Mouse (Mus musculus) intestine, embryonic 15.5 days (tissue): ENCODE data around the gene Angptl6. TPM values are rescaled to one million over a fixed set of nuclear protein-coding genes. Genes with fewer than 3 reads are reported as not detected.

Experiments
- ATAC-seq: fragments of 200-750 bp; cut with Nextera tagmentation; 2 replicates; pipeline ENCODE4 v1.8.0; 2017; ENCODE audit warnings: moderate TSS enrichment, moderate library complexity
- H3K27ac ChIP-seq: fragments of 300-500 bp; sonication (generic); 2 replicates; pipeline ENCODE4 v1.5.1; 2015; ENCODE audit warnings: mild to moderate bottlenecking, inconsistent platforms
- H3K27me3 ChIP-seq: fragments of 300-500 bp; sonication (generic); replicated peaks from 2 replicates; pipeline ENCODE4 v1.6.1; 2015; ENCODE audit warnings: inconsistent platforms
- H3K36me3 ChIP-seq: fragments of 300-500 bp; sonication (generic); 2 replicates; pipeline ENCODE4 v1.6.1; 2015; ENCODE audit warnings: inconsistent platforms
- H3K4me1 ChIP-seq: fragments of 300-500 bp; sonication (generic); replicated peaks from 2 replicates; pipeline ENCODE4 v1.6.1; 2015; ENCODE audit warnings: inconsistent platforms
- H3K4me2 ChIP-seq: fragments of 300-500 bp; sonication (generic); replicated peaks from 2 replicates; pipeline ENCODE4 v1.6.1; 2015; ENCODE audit warnings: mild to moderate bottlenecking, inconsistent platforms
- H3K4me3 ChIP-seq: fragments of 300-500 bp; sonication (generic); replicated peaks from 2 replicates; pipeline ENCODE4 v1.5.1; 2015; ENCODE audit warnings: inconsistent platforms
- H3K9ac ChIP-seq: fragments of 300-500 bp; sonication (generic); 2 replicates; pipeline ENCODE4 v1.6.1; 2015; ENCODE audit warnings: inconsistent platforms
- H3K9me3 ChIP-seq: fragments of 300-500 bp; sonication (generic); 2 replicates; pipeline ENCODE4 v1.6.1; 2016; ENCODE audit warnings: inconsistent platforms
- WGBS: fragments of 180-500 bp; shearing (Covaris S2); methylation state at CpG from one replicate; pipeline ENCODE4 v1.1.7; 2015; 5-methylcytosine and 5-hydroxymethylcytosine counted together
- polyA plus RNA-seq: library from polyadenylated mRNA; unstranded; fragments of >200 nt; fragmentation: Nextera tagmentation; extraction: Ambion mirVana; gene quantifications from 2 replicates; pipeline ENCODE4 v1.2.1, GENCODE M21; 2015

The Angptl6 gene
- polyA plus RNA-seq, 1 experiment from 2014 or later: 8.3 TPM

DNA sequence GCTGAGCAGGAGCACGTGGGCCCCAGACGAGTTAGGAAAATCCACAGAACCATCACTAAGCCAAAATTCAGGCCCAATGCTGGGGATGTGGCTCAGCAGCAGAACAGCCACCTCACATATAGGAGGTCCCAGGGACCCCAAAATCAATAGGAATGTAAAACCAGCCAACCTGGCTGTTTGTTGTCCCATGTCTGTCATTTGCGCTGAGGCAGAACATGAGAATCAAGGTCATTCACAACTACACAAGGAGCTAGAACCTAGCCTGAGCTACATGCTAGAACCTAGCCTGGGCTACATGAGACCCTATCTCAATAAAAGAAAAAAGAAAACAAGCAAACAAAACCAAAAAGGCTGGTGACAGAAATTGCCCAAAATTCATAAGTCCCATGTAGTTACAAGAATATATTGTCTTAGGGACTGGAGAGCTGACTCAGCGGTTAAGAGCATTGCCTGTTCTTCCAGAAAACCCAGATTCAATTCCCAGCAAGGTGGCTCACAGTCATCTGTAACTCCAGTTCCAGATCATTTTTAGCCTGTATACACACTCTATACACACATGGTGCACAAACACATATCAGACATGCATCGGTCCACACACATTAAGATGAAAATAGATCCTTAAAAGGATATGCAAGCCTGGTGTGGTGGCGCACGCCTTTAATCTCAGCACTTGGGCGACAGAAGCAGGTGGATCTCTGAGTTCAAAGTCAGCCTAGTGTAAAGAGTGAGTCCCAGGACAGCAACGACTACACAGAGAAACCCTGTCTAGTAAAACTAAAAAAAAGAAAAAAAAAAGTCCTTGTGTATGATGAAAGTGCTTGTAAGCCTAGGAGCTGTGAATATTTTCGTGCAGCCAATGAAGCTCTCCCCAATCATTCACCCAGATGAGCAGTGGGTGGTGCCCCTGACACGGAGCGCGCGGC lies 2.1 kb downstream of the Angptl6 start:
- H3K4me3 ChIP-seq: peak overlapping the region; percentile 44
- ATAC-seq: no peak
- peak overlapping the region; percentile 38 for H3K9ac ChIP-seq
- H3K4me1 ChIP-seq: peaks cover 7% of the 10 kb centered on the region
- H3K36me3 ChIP-seq: no peaks in the 10 kb centered on the region
- H3K27ac ChIP-seq: peak overlapping the region; percentile 44
- no peaks in the 10 kb centered on the region for H3K27me3 ChIP-seq
- no peaks in the 10 kb centered on the region for H3K9me3 ChIP-seq
- 38% methylated on average over 14 of the region's 14 CpGs for WGBS
- H3K4me2 ChIP-seq: peak overlapping the region; percentile 84

DNA sequence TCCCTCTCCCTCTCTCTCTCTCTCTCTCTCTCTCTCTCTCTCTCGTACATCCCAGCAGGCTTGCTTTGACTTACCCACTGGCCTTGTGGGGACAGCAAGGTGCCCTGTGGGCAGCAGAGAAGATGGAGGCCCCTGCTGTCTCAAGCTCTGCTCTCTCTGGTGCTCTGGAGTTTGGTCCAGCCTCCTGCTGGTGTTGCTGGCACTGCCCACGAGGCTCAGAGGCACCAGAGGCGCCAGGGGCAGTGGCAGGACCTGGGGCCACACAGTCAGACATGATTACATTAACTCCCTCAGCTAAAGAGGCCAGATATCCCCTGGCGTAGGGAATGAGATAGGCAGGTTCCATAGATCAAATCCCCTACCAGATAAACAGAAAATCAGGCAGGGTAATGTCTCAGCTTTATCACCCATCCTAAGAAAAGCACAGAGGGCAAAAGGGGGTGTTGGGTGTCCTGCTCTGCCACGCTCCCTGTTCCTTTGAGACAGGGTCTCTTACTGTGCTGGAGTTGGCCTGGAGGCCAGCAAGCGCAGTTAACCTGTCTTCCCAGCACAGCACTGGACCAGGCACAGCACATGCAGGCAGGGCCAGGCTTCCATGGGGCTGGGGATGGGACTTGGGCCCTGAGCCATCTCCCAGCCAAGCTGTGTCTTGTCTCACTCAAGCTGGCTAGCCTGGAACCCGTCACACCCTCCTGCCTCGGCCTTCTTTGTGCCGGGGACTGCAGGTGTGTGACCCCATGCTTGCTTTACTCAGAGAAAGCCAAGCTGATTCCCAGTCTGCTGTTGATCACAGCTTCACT lies 3.0 kb downstream of the Angptl6 start:
- 0 out of 2 replicates have a peak overlapping the region, but pooled peaks have one; percentile 28 for H3K9ac ChIP-seq
- H3K4me3 ChIP-seq: no peak overlapping the region
- H3K9me3 ChIP-seq: no peaks in the 10 kb centered on the region
- ATAC-seq: no peak
- H3K4me2 ChIP-seq: no peak overlapping the region
- no peaks in the 10 kb centered on the region for H3K36me3 ChIP-seq
- WGBS: 66% methylated on average over 8 of the region's 9 CpGs
- peaks cover 7% of the 10 kb centered on the region for H3K4me1 ChIP-seq
- no peaks in the 10 kb centered on the region for H3K27me3 ChIP-seq
- no peak overlapping the region for H3K27ac ChIP-seq

DNA sequence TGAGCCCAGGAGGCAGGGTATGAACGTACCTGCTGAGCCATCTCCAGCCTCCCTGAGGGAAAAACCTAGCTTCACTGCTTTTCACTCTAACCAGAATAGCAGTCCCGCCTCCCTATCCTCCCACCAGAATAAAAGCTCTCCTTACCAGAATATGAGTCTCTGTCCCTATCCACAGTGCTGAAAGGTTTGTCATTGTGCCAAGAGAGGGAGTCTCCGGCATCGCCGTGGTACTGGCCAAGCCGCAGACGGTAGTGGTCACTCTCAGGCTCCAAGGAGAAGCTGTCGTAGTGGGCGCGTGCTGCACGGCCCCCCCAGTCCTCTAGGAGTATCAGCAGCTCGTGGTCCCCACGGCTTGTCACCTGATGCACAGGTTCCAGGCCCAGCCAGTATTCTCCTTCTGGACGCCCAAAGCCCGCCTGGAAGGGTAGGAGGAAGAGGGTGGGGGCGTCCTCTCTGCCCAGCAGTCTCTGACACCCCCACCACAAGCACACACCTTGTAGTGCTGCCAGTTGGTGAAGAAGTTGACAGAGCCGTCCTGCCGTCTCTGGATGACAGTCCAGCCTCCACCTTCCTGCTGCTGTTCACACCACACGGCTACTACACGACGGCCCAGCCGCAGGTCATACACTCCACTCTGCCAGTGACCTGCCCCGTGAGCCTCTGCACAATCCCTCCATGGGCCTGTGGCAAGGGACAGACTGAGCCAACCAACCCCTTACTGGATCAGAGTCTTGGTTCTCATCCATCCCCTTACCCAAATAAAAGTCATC lies 4.3 kb downstream of the Angptl6 start:
- no peak overlapping the region for H3K4me3 ChIP-seq
- no peaks in the 10 kb centered on the region for H3K9me3 ChIP-seq
- no peaks in the 10 kb centered on the region for H3K36me3 ChIP-seq
- no peak overlapping the region for H3K27ac ChIP-seq
- no peaks in the 10 kb centered on the region for H3K27me3 ChIP-seq
- no peak overlapping the region for H3K9ac ChIP-seq
- peaks cover 7% of the 10 kb centered on the region for H3K4me1 ChIP-seq
- H3K4me2 ChIP-seq: no peak overlapping the region
- ATAC-seq: no peak
- WGBS: 69% methylated on average over 23 of the region's 23 CpGs

DNA sequence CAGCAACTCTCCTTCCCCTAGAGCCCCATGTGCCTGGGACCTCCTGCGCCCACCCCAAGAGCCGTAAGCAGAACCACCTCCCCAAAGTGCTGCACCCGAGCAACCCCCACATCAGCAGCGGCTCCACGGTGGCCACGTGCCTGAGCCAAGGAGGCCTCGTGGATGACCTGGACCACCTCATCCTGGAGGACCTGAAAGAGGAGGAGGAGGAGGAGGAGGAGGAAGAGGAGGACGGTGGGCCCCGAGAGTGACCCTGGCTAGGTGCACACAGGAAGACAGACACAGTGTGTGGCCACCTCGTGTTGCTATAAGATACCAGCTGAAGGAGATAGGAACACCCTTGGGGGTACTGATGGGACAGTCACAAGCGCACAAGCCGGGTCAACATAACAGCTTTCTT lies 6.0 kb downstream of the Angptl6 start:
- Histone ChIP-seq H3K9ac (no peak overlapping the region), H3K4me3 (no peak overlapping the region), H3K4me2 (no peak overlapping the region), H3K4me1 (peaks cover 5% of the 10 kb centered on the region), H3K9me3 (no peaks in the 10 kb centered on the region), H3K27ac (no peak overlapping the region), H3K36me3 (no peaks in the 10 kb centered on the region), H3K27me3 (peaks cover 7% of the 10 kb centered on the region; the same call in 1 of the 2 replicates)
- no peak for ATAC-seq
- WGBS: 89% methylated on average over 12 of the region's 12 CpGs

DNA sequence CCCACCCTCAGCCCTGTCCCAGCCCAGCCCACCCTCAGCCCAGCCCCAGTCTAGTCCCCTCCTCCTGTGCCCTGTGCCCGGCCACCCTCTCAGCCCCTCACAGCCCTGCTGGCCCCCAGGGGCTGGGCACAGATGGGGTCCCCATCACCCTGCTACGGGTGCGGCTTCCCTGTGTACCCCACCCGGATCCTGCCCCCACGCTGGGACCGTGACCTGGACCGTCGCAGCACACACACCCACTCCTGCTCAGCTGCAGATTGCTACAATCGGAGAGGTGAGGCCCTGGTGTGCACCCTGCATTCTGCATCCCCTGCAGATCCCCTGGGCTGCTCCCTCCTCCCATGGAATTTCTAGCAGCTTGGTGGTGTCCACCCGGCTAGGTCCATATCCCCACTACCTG lies 6.5 kb downstream of the Angptl6 start:
- Histone ChIP-seq H3K27me3 (peaks cover 10% of the 10 kb centered on the region; the same call in 1 of the 2 replicates), H3K4me3 (no peak overlapping the region), H3K27ac (no peak overlapping the region), H3K9me3 (no peaks in the 10 kb centered on the region), H3K4me2 (no peak overlapping the region), H3K36me3 (no peaks in the 10 kb centered on the region), H3K9ac (no peak overlapping the region), H3K4me1 (peaks cover 5% of the 10 kb centered on the region)
- WGBS: 87% methylated on average over 9 of the region's 10 CpGs
- ATAC-seq: no peak

DNA sequence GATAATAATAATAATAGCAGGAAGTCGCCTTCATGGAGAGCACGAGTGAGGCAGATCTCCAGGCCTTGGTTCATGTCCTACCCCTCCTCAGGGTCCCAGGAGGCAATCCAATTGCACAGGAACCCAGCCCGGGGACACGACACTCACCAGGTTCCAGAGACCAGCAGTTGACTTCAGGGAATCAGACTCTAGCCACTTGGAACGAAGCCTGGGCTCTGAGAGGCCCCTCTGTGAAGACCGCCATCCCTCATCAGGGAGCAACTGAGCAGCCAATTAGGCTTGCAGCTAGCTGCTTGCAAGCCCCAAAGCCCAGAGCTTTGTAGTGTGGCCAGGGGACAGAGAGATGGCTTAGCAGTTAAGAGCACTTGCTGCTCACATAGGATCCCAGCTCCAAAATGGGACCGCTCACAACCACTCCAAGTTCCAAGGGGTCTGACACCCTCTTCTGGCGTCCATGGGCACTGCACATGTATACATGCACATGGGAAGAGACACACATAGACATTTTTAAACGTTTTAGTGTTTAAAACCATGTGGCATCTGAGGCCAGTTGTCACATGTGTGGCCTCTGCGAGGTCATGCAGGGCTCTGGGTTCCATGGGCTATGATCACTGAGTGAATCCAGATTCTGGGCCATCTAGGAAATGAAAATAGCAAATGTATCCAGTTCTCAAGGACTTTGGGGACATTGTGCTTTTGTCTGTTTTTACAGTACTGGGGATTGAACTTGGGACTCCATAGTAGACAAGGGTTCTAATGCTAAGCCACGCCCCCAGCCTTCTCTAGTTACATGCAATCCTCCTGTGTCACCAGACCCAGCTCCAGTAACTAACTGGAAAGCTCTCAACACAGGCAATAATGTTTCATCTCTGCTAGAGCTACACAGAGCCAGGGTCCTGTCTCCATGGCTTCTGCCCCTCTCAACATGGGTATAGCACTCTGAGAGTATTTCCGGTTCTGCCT lies 9.0 kb downstream of the Angptl6 start:
- Histone ChIP-seq H3K27me3 (peaks cover 13% of the 10 kb centered on the region; the same call in 1 of the 2 replicates), H3K9me3 (no peaks in the 10 kb centered on the region), H3K4me3 (no peak overlapping the region), H3K4me1 (peaks cover 5% of the 10 kb centered on the region; the same call in 1 of the 2 replicates), H3K27ac (no peak overlapping the region), H3K36me3 (no peaks in the 10 kb centered on the region), H3K4me2 (no peak overlapping the region), H3K9ac (no peak overlapping the region)
- no peak for ATAC-seq
- WGBS: 76% methylated on average over 12 of the region's 12 CpGs

DNA sequence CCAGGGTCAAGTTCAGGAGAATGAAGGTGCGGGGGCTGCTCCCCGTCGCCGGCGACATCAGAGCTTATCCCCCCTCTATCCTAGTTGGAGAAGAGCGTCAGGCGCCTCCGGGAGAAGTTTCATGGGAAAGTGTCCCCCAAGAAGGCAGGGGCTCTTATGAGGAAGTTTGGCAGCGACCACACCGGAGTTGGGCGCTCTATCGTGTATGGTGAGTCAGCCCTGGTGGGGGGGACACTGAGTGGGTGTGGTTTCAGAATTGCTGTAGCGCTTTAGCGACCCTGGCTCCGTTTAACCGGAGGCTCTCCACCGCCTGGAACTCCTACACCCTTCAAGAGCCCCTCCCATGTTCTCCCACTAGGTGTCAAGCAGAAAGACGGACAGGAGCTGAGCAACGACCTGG lies 10.3 kb downstream of the Angptl6 start:
- H3K27me3 ChIP-seq: peaks cover 13% of the 10 kb centered on the region; the same call in 1 of the 2 replicates
- H3K4me1 ChIP-seq: peaks cover 5% of the 10 kb centered on the region; the same call in 1 of the 2 replicates
- peak overlapping the region; percentile 86 for H3K4me2 ChIP-seq
- no peaks in the 10 kb centered on the region for H3K36me3 ChIP-seq
- H3K9ac ChIP-seq: peak overlapping the region; percentile 60
- H3K4me3 ChIP-seq: peak overlapping the region; percentile 53
- WGBS: 4% methylated on average over 19 of the region's 19 CpGs
- ATAC-seq: peak; percentile 14; the same call in 1 of the 2 replicates
- H3K9me3 ChIP-seq: no peaks in the 10 kb centered on the region
- H3K27ac ChIP-seq: no peak overlapping the region

DNA sequence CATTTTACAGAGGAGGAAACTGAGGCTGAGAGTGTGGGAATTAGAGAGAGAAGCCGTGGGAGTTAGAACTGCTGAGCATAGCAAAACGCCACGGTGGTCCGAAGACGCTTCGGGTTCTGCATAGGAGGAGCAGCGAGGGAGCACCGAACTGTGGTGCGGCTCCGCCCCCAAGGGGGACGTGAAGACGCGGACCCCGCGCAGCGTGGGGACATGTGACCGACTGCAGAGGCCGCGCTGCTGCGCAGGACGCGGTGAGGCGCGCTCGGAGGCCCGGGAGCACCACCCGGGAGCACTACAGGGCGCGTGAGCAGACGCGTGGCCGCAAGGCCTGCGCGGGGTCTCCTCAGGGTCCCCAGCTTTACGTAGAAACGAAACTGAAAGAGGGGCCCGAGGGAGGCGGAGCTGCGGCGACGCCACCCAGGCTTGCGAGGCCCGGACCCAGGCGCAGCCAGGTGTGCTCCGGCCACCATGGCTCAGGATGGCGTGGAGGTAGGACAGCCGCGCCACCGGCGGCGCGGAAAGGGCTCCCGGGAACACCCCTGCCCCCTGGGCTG lies 11.0 kb downstream of the Angptl6 start, which contains the start of gene A230050P20Rik:
TSS of gene A230050P20Rik (plus strand) at position 195 of the 554 bp plus-strand sequence.
- Histone ChIP-seq H3K9me3 (no peaks in the 10 kb centered on the region), H3K27ac (no peak within 1 kb of the TSS), H3K4me2 (peak within 1 kb of the TSS; percentile 86), H3K27me3 (peaks cover 13% of the 10 kb centered on the region; the same call in 1 of the 2 replicates), H3K4me3 (peak within 1 kb of the TSS; percentile 53), H3K4me1 (peaks cover 5% of the 10 kb centered on the region; the same call in 1 of the 2 replicates), H3K9ac (peak within 1 kb of the TSS; percentile 60), H3K36me3 (no peaks in the 10 kb centered on the region)
- peak; percentile 63 for ATAC-seq
- WGBS: 7% methylated on average over 53 of the region's 53 CpGs

DNA sequence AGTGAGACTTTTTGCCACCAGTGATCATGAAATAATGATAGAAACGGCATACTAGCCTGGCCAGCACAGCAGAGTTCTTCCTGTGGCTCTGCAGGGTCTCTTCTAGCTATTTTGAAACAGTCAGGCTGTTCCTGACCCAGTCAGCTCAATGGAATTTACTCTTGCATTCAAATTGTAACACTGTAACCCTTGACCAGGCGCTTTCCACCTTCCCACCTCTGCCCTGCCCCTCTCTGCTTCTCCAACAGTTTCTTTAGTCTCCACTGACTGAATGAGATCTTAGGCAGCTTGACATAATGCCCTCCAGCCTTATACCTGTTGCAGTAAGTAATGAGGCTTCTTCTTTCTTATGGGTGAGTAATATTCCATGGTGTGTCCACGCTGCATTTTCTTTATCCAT lies 12.6 kb downstream of the Angptl6 start:
- Histone ChIP-seq H3K27me3 (peaks cover 13% of the 10 kb centered on the region; the same call in 1 of the 2 replicates), H3K4me1 (peaks cover 5% of the 10 kb centered on the region; the same call in 1 of the 2 replicates), H3K9me3 (no peaks in the 10 kb centered on the region), H3K9ac (no peak overlapping the region), H3K4me2 (no peak overlapping the region), H3K4me3 (no peak overlapping the region), H3K36me3 (no peaks in the 10 kb centered on the region), H3K27ac (no peak overlapping the region)
- no peak for ATAC-seq
- 55% methylated on average over 3 of the region's 3 CpGs for WGBS

DNA sequence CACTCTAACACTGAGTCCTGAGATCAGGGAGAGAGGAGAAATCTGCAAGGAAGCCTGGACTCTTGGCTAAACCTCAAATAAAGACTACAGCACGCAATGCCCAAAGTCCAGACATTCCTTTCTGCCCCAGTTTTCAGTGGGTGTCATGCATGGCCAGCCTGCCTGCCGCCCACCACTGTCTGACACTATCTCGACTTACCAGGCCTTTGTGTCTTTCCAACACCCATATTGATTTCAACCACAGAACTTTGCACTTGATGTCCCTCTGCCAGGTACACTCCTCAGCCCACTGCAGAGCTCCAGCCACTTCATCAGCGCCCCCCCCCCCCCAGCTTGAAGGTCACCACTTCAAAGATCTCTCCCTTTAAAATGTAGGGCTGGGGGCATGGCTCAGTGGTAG lies 17.3 kb downstream of the Angptl6 start:
- no peaks in the 10 kb centered on the region for H3K36me3 ChIP-seq
- no peaks in the 10 kb centered on the region for H3K27me3 ChIP-seq
- 58% methylated on average over 4 of the region's 4 CpGs for WGBS
- no peak overlapping the region for H3K27ac ChIP-seq
- H3K4me1 ChIP-seq: no peaks in the 10 kb centered on the region
- ATAC-seq: no peak
- no peak overlapping the region for H3K4me2 ChIP-seq
- H3K9me3 ChIP-seq: no peaks in the 10 kb centered on the region
- no peak overlapping the region for H3K4me3 ChIP-seq
- no peak overlapping the region for H3K9ac ChIP-seq
